Mouse (Mus musculus) forebrain, embryonic 16.5 days (tissue): ENCODE results near the gene Ptgis. TPM values are rescaled to one million over a fixed set of nuclear protein-coding genes. Genes with fewer than 3 reads are reported as not detected.

Experiments used
- ATAC-seq: fragments of 200-750 bp; cut with Nextera tagmentation; 2 replicates; pipeline ENCODE4 v1.8.0; 2017; ENCODE audit warnings: mild to moderate bottlenecking, moderate library complexity
- H3K27ac ChIP-seq: fragments of 300-500 bp; sonication (generic); 2 replicates; pipeline ENCODE4 v1.5.1; 2014; ENCODE audit warnings: low read length, control low read depth
- H3K27me3 ChIP-seq: fragments of 300-500 bp; sonication (generic); replicated peaks from 2 replicates; pipeline ENCODE4 v1.6.1; 2014; ENCODE audit warnings: low read length; ENCODE audit not compliant: control insufficient read depth, insufficient read depth
- H3K36me3 ChIP-seq: fragments of 300-500 bp; sonication (generic); 2 replicates; pipeline ENCODE4 v1.6.1; 2014; ENCODE audit not compliant: control insufficient read depth, insufficient read depth
- H3K4me1 ChIP-seq: fragments of 300-500 bp; sonication (generic); replicated peaks from 2 replicates; pipeline ENCODE4 v1.6.1; 2014; ENCODE audit warnings: low read length; ENCODE audit not compliant: control insufficient read depth, insufficient read depth
- H3K4me2 ChIP-seq: fragments of 300-500 bp; sonication (generic); 2 replicates; pipeline ENCODE4 v1.6.1; 2014; ENCODE audit warnings: mild to moderate bottlenecking, low read length, control low read depth
- H3K4me3 ChIP-seq: fragments of 300-500 bp; sonication (generic); replicated peaks from 2 replicates; pipeline ENCODE4 v1.5.1; 2014; ENCODE audit warnings: mild to moderate bottlenecking, low read length, control low read depth
- H3K9ac ChIP-seq: fragments of 300-500 bp; sonication (generic); replicated peaks from 2 replicates; pipeline ENCODE4 v1.6.1; 2014; ENCODE audit warnings: low read depth, low read length, control low read depth
- H3K9me3 ChIP-seq: fragments of 300-500 bp; sonication (generic); 2 replicates; pipeline ENCODE4 v1.6.1; 2016; ENCODE audit warnings: low read length; ENCODE audit not compliant: control insufficient read depth
- WGBS: fragments of 180-500 bp; shearing (Covaris S2); extraction: QIAGEN DNeasy Blood & Tissue Kit; methylation state at CpG from one replicate; pipeline ENCODE4 v1.1.7; 2014; 5-methylcytosine and 5-hydroxymethylcytosine counted together
- polyA plus RNA-seq: library from polyadenylated mRNA; unstranded; fragments of >200 nt; fragmentation: Nextera tagmentation; extraction: Ambion mirVana; gene quantifications from 2 replicates; pipeline ENCODE4 v1.2.1, GENCODE M21; 2015

The Ptgis gene
- polyA plus RNA-seq, 1 experiment from 2014 or later, result 3.1 TPM

GRCm38 (mm10) chr2:167143914-167144313 lies 96.5 kb downstream of the Ptgis start:
- Histone ChIP-seq H3K27me3 (no peaks in the 10 kb centered on the region), H3K9ac (no peak overlapping the region), H3K36me3 (no peaks in the 10 kb centered on the region), H3K4me2 (no peak overlapping the region), H3K4me1 (peaks cover 9% of the 10 kb centered on the region), H3K4me3 (no peak overlapping the region), H3K9me3 (0 out of 2 replicates have a peak, but pooled peaks cover 3% of the 10 kb centered on the region), H3K27ac (no peak overlapping the region)
- no peak for ATAC-seq
- 84% methylated on average over 2 of the region's 2 CpGs for WGBS

GRCm38 (mm10) chr2:167142282-167142681 lies 98.1 kb downstream of the Ptgis start:
- Histone ChIP-seq H3K4me2 (no peak overlapping the region), H3K9me3 (no peaks in the 10 kb centered on the region), H3K36me3 (no peaks in the 10 kb centered on the region), H3K4me1 (peaks cover 15% of the 10 kb centered on the region), H3K9ac (no peak overlapping the region), H3K27me3 (no peaks in the 10 kb centered on the region), H3K27ac (no peak overlapping the region), H3K4me3 (no peak overlapping the region)
- ATAC-seq, result no peak
- WGBS, result 95% methylated on average over 3 of the region's 3 CpGs

GRCm38 (mm10) chr2:167141810-167142209 lies 98.6 kb downstream of the Ptgis start:
- H3K36me3 ChIP-seq, result no peaks in the 10 kb centered on the region
- no peak for ATAC-seq
- no peak overlapping the region for H3K27ac ChIP-seq
- WGBS, result 91% methylated on average over 4 of the region's 4 CpGs
- peaks cover 20% of the 10 kb centered on the region for H3K4me1 ChIP-seq
- H3K9ac ChIP-seq, result no peak overlapping the region
- H3K4me3 ChIP-seq, result no peak overlapping the region
- no peaks in the 10 kb centered on the region for H3K9me3 ChIP-seq
- no peaks in the 10 kb centered on the region for H3K27me3 ChIP-seq
- no peak overlapping the region for H3K4me2 ChIP-seq

Other genes with a start within 250 kb of the Ptgis start
- gene Stau1, start 244.3 kb downstream of the Ptgis start, polyA plus RNA-seq, result 131 and 145 TPM in 2 replicates
- 41.0 and 45.0 TPM in 2 replicates for gene Ddx27, start 225.4 kb downstream of the Ptgis start, polyA plus RNA-seq
- 8.9 and 9.0 TPM in 2 replicates for gene Znfx1, start 177.6 kb downstream of the Ptgis start, polyA plus RNA-seq
- gene Kcnb1, start 50.4 kb downstream of the Ptgis start, polyA plus RNA-seq, result 2.3 and 3.2 TPM in 2 replicates
- 9.9 and 12.5 TPM in 2 replicates for gene B4galt5, start 108.6 kb upstream of the Ptgis start, polyA plus RNA-seq
- 21.1 and 24.0 TPM in 2 replicates for gene Slc9a8, start 181.1 kb upstream of the Ptgis start, polyA plus RNA-seq